Mouse (Mus musculus): ENCODE measurements around the gene Cst11. TPM values are rescaled to one million over a fixed set of nuclear protein-coding genes. Genes with fewer than 3 reads are reported as not detected.

Cst11 gene
- total RNA-seq, 2 experiments from 2014 or later = not detected

Other genes with a start within 250 kb of the Cst11 start
- gene Nxt1, start 98.9 kb downstream of the Cst11 start, total RNA-seq (2021) = 10 to 100 TPM; 11.5 to 11.9 TPM
- gene Gzf1, start 90.5 kb downstream of the Cst11 start, total RNA-seq (2021) = 10 to 100 TPM; 27.6 to 28.1 TPM
- 100 to 1,000 TPM; 342 to 359 TPM for gene Napb, start 39.0 kb downstream of the Cst11 start, total RNA-seq (2021)
- gene Cstl1, start 21.1 kb downstream of the Cst11 start, total RNA-seq (2021) = 1 to 10 TPM; 1.5 TPM
- not detected for gene 8030411F24Rik, start 10.5 kb upstream of the Cst11 start, total RNA-seq (2021)
- gene Cst12, start 17.9 kb upstream of the Cst11 start, total RNA-seq (2021) = 1 to 10 TPM; 3.6 to 5.0 TPM
- not detected for gene Cst8, start 27.3 kb upstream of the Cst11 start, total RNA-seq (2021)
- gene Cst13, start 48.6 kb upstream of the Cst11 start, total RNA-seq (2021) = not detected
- not detected for gene Cst9, start 63.6 kb upstream of the Cst11 start, total RNA-seq (2021)
- gene 9230104L09Rik, start 93.5 kb upstream of the Cst11 start, total RNA-seq (2021) = not detected
- 1,000 to 10,000 TPM; 1,774 to 2,100 TPM for gene Cst3, start 104.2 kb upstream of the Cst11 start, total RNA-seq (2021)
- not detected for gene Gm1330, start 231.8 kb upstream of the Cst11 start, total RNA-seq (2021)
- gene Gm10750, start 245.7 kb upstream of the Cst11 start, total RNA-seq (2021) = not detected

Data from left cerebral cortex, postnatal 36 days (tissue).